Mouse (Mus musculus): ENCODE results near the gene Vmn1r132.
"Not testable (repeated sequence)": the region's sequence is repeated elsewhere in the genome, so short reads cannot be mapped to it uniquely, and the experiment has no call there.

The Vmn1r132 gene

DNA sequence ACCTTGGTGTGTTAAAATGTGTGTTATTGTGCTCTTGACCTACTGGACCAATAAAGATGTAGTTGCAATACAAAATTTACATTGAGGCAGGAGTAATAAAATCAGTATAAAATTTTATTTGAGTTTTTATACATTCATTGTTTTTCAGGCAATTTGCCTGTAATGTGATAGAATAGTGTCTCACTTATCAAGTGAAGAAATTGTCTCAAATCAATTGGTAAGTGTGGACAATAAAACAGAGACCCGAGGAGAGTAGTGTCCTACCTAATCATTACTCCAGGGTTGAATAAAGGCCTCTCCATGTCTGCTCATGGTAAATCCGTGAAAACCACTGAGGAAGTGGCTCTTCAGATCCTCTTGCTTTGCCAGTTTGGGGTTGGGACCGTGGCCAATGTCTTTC is at the start of gene Vmn1r132:
Vmn1r132 (plus strand) TSS at position 301 of the 400 bp plus-strand sequence.
- DNase-seq, result not testable (repeated sequence)

Measured in kidney, adult 9 months (tissue).